Mouse (Mus musculus): ENCODE measurements around the gene Ltb4r2. TPM values are rescaled to one million over a fixed set of nuclear protein-coding genes. Genes with fewer than 3 reads are reported as not detected.

Gene Ltb4r2
- polyA plus RNA-seq (2015; fragmentation: Nextera tagmentation; extraction: Ambion mirVana): 1.8 and 2.1 TPM in 2 replicates

- 74% methylated on average over 6 of the region's 6 CpGs for WGBS (ENCODE audit: insufficient replicate concordance)
- H3K4me1 ChIP-seq (ENCODE audit: insufficient read depth): peaks cover 28% of the 10 kb centered on the region
- no peak for TF ChIP-seq EP300 (IDR thresholded peaks at IDR 0.05; ENCODE audit: low read depth)
- TF ChIP-seq CTCF (IDR thresholded peaks at IDR 0.05; ENCODE audit: low read depth): no peak
Measured at GRCm38 (mm10) chr14:55761163-55761562, at the start of gene Ltb4r2. Gene Ltb4r2 (plus strand): TSS chr14:55761428.

GRCm38 (mm10) chr14:55711786-55712185 is 49.4 kb upstream of the Ltb4r2 start:
- Histone ChIP-seq H3K4me1 (ENCODE audit: insufficient read depth) (peaks cover 28% of the 10 kb centered on the region), H3K9ac (replicated peaks) (no peak overlapping the region), H3K27ac (ENCODE audit: low read depth) (no peak overlapping the region), H3K4me3 (ENCODE audit: low read depth, low read length) (no peak overlapping the region), H3K4me2 (ENCODE audit: low read depth, low read length) (no peak overlapping the region), H3K9me3 (ENCODE audit: low read length) (no peaks in the 10 kb centered on the region), H3K27me3 (ENCODE audit: insufficient read depth, low read length) (0 out of 2 replicates have a peak, but pooled peaks cover 3% of the 10 kb centered on the region), H3K36me3 (replicated peaks; ENCODE audit: insufficient read depth, low read length) (no peaks in the 10 kb centered on the region; the same call in 1 of the 2 replicates)
- TF ChIP-seq EP300 (IDR thresholded peaks at IDR 0.05; ENCODE audit: low read depth) (no peak), CTCF (IDR thresholded peaks at IDR 0.05; ENCODE audit: low read depth) (peak; percentile 28; the same call in 1 of the 2 replicates)
- 79% methylated on average over 7 of the region's 7 CpGs for WGBS (ENCODE audit: insufficient replicate concordance)
- DNase-seq (no peak), ATAC-seq (no peak)

More at GRCm38 (mm10) chr14:55761163-55761562, at the start of gene Ltb4r2:
- peak within 1 kb of the TSS; percentile 67 for H3K9ac ChIP-seq (replicated peaks)
- H3K4me3 ChIP-seq (ENCODE audit: low read depth, low read length): peak within 1 kb of the TSS; percentile 51
- no peaks in the 10 kb centered on the region for H3K9me3 ChIP-seq (ENCODE audit: low read length)
- DNase-seq (no peak), ATAC-seq (no peak)
- H3K27ac ChIP-seq (ENCODE audit: low read depth): peak within 1 kb of the TSS; percentile 69
- H3K27me3 ChIP-seq (ENCODE audit: insufficient read depth, low read length): peaks cover 17% of the 10 kb centered on the region; the same call in 1 of the 2 replicates
- H3K4me2 ChIP-seq (ENCODE audit: low read depth, low read length): peak within 1 kb of the TSS; percentile 88
- H3K36me3 ChIP-seq (replicated peaks; ENCODE audit: insufficient read depth, low read length): 0 out of 2 replicates have a peak, but pooled peaks cover under 1% of the 10 kb centered on the region

DNA sequence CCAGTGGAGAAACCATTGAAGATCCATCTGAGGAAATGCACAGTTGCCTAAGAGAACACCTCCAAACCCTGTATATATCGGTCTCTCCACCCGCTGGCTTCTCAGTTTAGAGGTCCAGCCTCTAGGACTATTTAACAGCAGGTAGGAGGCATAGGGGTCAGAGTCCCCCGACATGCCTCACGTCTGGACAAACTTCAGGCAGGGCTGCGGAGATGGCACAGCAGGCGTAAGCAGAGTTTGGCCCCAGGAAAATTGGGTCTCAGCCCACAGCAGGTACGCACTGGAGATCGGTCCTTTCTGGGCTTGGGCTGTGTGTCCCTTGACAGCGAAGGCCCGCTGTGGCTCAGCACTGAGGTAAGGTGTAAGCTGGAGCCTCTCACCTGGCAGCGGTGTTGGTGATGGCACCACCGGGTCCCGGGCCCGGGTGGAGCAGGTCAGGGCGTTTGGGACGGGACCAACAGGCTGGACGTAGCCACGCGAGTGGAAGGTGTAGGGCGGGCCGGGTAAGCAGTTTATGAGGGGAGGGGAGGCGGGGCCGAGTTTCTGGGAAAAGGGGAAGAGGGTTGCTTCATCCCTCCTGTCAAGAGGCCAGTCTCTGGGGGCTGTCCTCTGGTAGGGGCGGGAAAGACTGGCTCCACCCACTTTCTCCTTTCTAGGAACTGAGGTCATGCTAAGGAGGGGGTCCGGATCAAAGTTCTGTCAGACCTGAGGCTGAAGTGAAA is 48.1 kb upstream of the Ltb4r2 start:
- Histone ChIP-seq H3K9ac (replicated peaks) (peak overlapping the region; percentile 50), H3K9me3 (ENCODE audit: low read length) (no peaks in the 10 kb centered on the region), H3K27ac (ENCODE audit: low read depth) (peak overlapping the region; percentile 57), H3K4me3 (ENCODE audit: low read depth, low read length) (peak overlapping the region; percentile 47), H3K27me3 (ENCODE audit: insufficient read depth, low read length) (0 out of 2 replicates have a peak, but pooled peaks cover 3% of the 10 kb centered on the region), H3K4me2 (ENCODE audit: low read depth, low read length) (peak overlapping the region; percentile 73), H3K4me1 (ENCODE audit: insufficient read depth) (peaks cover 28% of the 10 kb centered on the region), H3K36me3 (replicated peaks; ENCODE audit: insufficient read depth, low read length) (peaks cover 10% of the 10 kb centered on the region)
- no peak for TF ChIP-seq EP300 (IDR thresholded peaks at IDR 0.05; ENCODE audit: low read depth)
- no peak for TF ChIP-seq CTCF (IDR thresholded peaks at IDR 0.05; ENCODE audit: low read depth)
- DNase-seq: peak; percentile 70
- 12% methylated on average over 25 of the region's 25 CpGs for WGBS (ENCODE audit: insufficient replicate concordance)
- peak; percentile 47 for ATAC-seq

DNA sequence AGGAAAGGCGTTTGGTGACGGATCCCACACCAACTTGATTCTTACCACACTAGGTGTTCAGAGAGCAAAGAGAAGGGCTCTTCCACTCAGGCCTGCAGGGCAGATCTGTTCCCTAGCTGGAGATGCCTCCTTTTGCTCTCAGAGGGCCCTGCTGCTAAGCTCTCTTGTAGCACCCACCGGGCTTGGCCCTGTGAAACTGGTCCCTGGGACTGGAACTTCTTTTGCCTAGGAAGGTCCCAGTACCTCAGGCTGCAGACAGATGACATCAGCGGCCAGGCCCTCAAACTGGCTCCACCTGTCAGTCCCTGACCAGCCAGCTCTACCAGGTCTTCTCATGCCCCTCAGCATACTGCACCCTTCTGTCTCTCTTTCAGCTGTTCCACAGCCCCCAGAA is 47.5 kb upstream of the Ltb4r2 start, which contains the start of gene Tgm1:
Gene Tgm1, minus strand, starts transcription at position 198 of the 394 bp plus-strand sequence.
- Histone ChIP-seq H3K4me1 (ENCODE audit: insufficient read depth) (peaks cover 28% of the 10 kb centered on the region), H3K4me3 (ENCODE audit: low read depth, low read length) (peak within 1 kb of the TSS; percentile 47), H3K9ac (replicated peaks) (peak within 1 kb of the TSS; percentile 50), H3K27me3 (ENCODE audit: insufficient read depth, low read length) (0 out of 2 replicates have a peak, but pooled peaks cover 3% of the 10 kb centered on the region), H3K9me3 (ENCODE audit: low read length) (no peaks in the 10 kb centered on the region), H3K4me2 (ENCODE audit: low read depth, low read length) (peak within 1 kb of the TSS; percentile 73), H3K27ac (ENCODE audit: low read depth) (peak within 1 kb of the TSS; percentile 57), H3K36me3 (replicated peaks; ENCODE audit: insufficient read depth, low read length) (peaks cover 13% of the 10 kb centered on the region)
- DNase-seq (no peak), ATAC-seq (peak; percentile 10)
- 23% methylated on average over 4 of the region's 4 CpGs for WGBS (ENCODE audit: insufficient replicate concordance)
- TF ChIP-seq CTCF (IDR thresholded peaks at IDR 0.05; ENCODE audit: low read depth) (no peak), EP300 (IDR thresholded peaks at IDR 0.05; ENCODE audit: low read depth) (no peak)

DNA sequence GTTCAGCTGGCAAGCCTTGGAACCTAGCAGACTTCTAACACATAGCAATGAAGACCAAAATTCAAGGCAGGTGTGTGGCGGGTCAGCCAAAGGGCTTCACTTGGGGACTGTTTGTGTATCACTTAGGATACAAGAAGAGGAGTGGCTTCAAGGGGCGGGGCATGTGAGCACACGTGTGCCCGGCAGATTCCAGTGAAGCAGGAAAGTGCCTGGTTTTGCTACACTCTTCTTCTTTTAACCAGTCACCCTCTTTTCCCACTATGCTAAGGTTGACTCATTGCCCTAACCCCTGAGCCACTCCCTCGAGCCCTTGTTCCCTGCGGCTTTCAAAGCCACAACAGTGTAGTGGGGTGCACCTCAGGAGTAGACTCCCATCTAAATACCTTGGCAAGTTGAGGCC is 46.3 kb upstream of the Ltb4r2 start:
- H3K4me1 ChIP-seq (ENCODE audit: insufficient read depth): peaks cover 28% of the 10 kb centered on the region
- WGBS (ENCODE audit: insufficient replicate concordance): 27% methylated on average over 6 of the region's 6 CpGs
- no peak overlapping the region for H3K4me3 ChIP-seq (ENCODE audit: low read depth, low read length)
- H3K4me2 ChIP-seq (ENCODE audit: low read depth, low read length): no peak overlapping the region
- peak; percentile 58 for ATAC-seq
- 0 out of 2 replicates have a peak, but pooled peaks cover 3% of the 10 kb centered on the region for H3K27me3 ChIP-seq (ENCODE audit: insufficient read depth, low read length)
- no peaks in the 10 kb centered on the region for H3K9me3 ChIP-seq (ENCODE audit: low read length)
- no peak for DNase-seq
- H3K27ac ChIP-seq (ENCODE audit: low read depth): no peak overlapping the region
- no peak overlapping the region for H3K9ac ChIP-seq (replicated peaks)
- H3K36me3 ChIP-seq (replicated peaks; ENCODE audit: insufficient read depth, low read length): peaks cover 15% of the 10 kb centered on the region
- TF ChIP-seq EP300 (IDR thresholded peaks at IDR 0.05; ENCODE audit: low read depth): no peak
- TF ChIP-seq CTCF (IDR thresholded peaks at IDR 0.05; ENCODE audit: low read depth): no peak

GRCm38 (mm10) chr14:55716271-55716670 is 45.0 kb upstream of the Ltb4r2 start:
- TF ChIP-seq EP300 (IDR thresholded peaks at IDR 0.05; ENCODE audit: low read depth): no peak
- no peak for TF ChIP-seq CTCF (IDR thresholded peaks at IDR 0.05; ENCODE audit: low read depth)
- Histone ChIP-seq H3K27ac (ENCODE audit: low read depth) (no peak overlapping the region), H3K4me2 (ENCODE audit: low read depth, low read length) (no peak overlapping the region), H3K27me3 (ENCODE audit: insufficient read depth, low read length) (0 out of 2 replicates have a peak, but pooled peaks cover 3% of the 10 kb centered on the region), H3K36me3 (replicated peaks; ENCODE audit: insufficient read depth, low read length) (peaks cover 19% of the 10 kb centered on the region), H3K9ac (replicated peaks) (no peak overlapping the region), H3K4me1 (ENCODE audit: insufficient read depth) (peaks cover 29% of the 10 kb centered on the region), H3K4me3 (ENCODE audit: low read depth, low read length) (no peak overlapping the region), H3K9me3 (ENCODE audit: low read length) (no peaks in the 10 kb centered on the region)
- WGBS (ENCODE audit: insufficient replicate concordance): 91% methylated on average over 6 of the region's 6 CpGs
- ATAC-seq (no peak), DNase-seq (no peak)
